Mouse (Mus musculus) cerebellum, adult (tissue): ENCODE measurements at regions not wholly inside any gene's neighbourhood (a gene's known extent, or its start where the extent isn't known, plus 50 kb on each side); places are given as distances from the start of the nearest gene placed in this dataset.

Experiments used
- ATAC-seq: cut with Nextera tagmentation; 2 replicates; pipeline ENCODE4 v1.9.2; 2017; ENCODE audit warnings: mild to moderate bottlenecking, moderate library complexity, mixed read lengths; ENCODE audit not compliant: insufficient number of reproducible peaks, low FRiP score, low TSS enrichment

GRCm38 (mm10) chr1:137474858-137475257, 514.6 kb upstream of the Nr5a2 start:
- no peak for ATAC-seq

GRCm38 (mm10) chr1:137473800-137474685, 513.8 kb upstream of the Nr5a2 start:
- no peak for ATAC-seq

- ATAC-seq: no peak
These were observed 504.7 kb upstream of the Nr5a2 start for GRCm38 (mm10) chr1:137464971-137465370.

- ATAC-seq: no peak
These were observed 500.9 kb upstream of the Nr5a2 start for GRCm38 (mm10) chr1:137461189-137461588.

GRCm38 (mm10) chr1:137453446-137454208, 493.4 kb upstream of the Nr5a2 start:
- peak; percentile 20; the same call in 1 of the 2 replicates for ATAC-seq

GRCm38 (mm10) chr1:137452749-137453148, 492.5 kb upstream of the Nr5a2 start:
- no peak for ATAC-seq

- no peak for ATAC-seq
These were observed 486.2 kb upstream of the Nr5a2 start for GRCm38 (mm10) chr1:137446497-137446896.

- no peak for ATAC-seq
These were observed 467.9 kb upstream of the Nr5a2 start for GRCm38 (mm10) chr1:137428110-137428509.

- no peak for ATAC-seq
These were observed 458.1 kb upstream of the Nr5a2 start for GRCm38 (mm10) chr1:137418388-137418787.

GRCm38 (mm10) chr1:137396736-137397135, 436.5 kb upstream of the Nr5a2 start:
- no peak for ATAC-seq

- ATAC-seq: no peak
These were observed 427.3 kb upstream of the Nr5a2 start for GRCm38 (mm10) chr1:137387509-137387908.

GRCm38 (mm10) chr1:137378072-137378985, 418.1 kb upstream of the Nr5a2 start:
- no peak for ATAC-seq

- no peak for ATAC-seq
These were observed 416.4 kb upstream of the Nr5a2 start for GRCm38 (mm10) chr1:137376685-137377084.

- ATAC-seq: no peak
These were observed 414.4 kb upstream of the Nr5a2 start for GRCm38 (mm10) chr1:137374641-137375040.

GRCm38 (mm10) chr1:137373509-137374420, 413.5 kb upstream of the Nr5a2 start:
- ATAC-seq: no peak

GRCm38 (mm10) chr1:137372236-137372635, 412.0 kb upstream of the Nr5a2 start:
- no peak for ATAC-seq

- ATAC-seq: no peak
These were observed 404.1 kb upstream of the Nr5a2 start for GRCm38 (mm10) chr1:137364396-137364795.

GRCm38 (mm10) chr1:137363969-137364368, 403.7 kb upstream of the Nr5a2 start:
- no peak for ATAC-seq

GRCm38 (mm10) chr1:137363561-137363960, 403.3 kb upstream of the Nr5a2 start:
- ATAC-seq: no peak
